Mouse (Mus musculus) adrenal gland, adult 18-20 months (tissue): ENCODE data around the gene Mroh8. TPM values are rescaled to one million over a fixed set of nuclear protein-coding genes. Genes with fewer than 3 reads are reported as not detected.
A peak's percentile ranks its signal among the peaks of the same experiment; 100 is the strongest.
"Not testable (repeated sequence)": the region's sequence is repeated elsewhere in the genome, so short reads cannot be mapped to it uniquely, and the experiment has no call there.

ENCODE experiments used
- DNase-seq, 2 experiments: peaks; one replicate each; pipeline ENCODE4 v3.0.0; 2021 to 2022; ENCODE audit warnings: low spot score in 2 of 2
- total RNA-seq, 2 experiments: library from RNA; stranded (reverse); gene quantifications; 1 replicate in 1 of 2; 2 replicates in 1 of 2; pipeline ENCODE4 v1.2.3; 2021

Mroh8 gene
- total RNA-seq, 2 experiments from 2014 or later = 0.35 to 0.76 TPM

GRCm38 (mm10) chr2:157201081-157201830, 78.1 kb downstream of the Mroh8 start:
- DNase-seq = peak; percentile 3 to 25

GRCm38 (mm10) chr2:157198405-157198804, 80.9 kb downstream of the Mroh8 start:
- not testable (repeated sequence) for DNase-seq

GRCm38 (mm10) chr2:157190651-157191050, 88.7 kb downstream of the Mroh8 start:
- DNase-seq = no peak

GRCm38 (mm10) chr2:157187223-157187622, 92.1 kb downstream of the Mroh8 start:
- no peak for DNase-seq

GRCm38 (mm10) chr2:157186504-157186903, 92.8 kb downstream of the Mroh8 start:
- no peak for DNase-seq

GRCm38 (mm10) chr2:157185022-157185660, 94.2 kb downstream of the Mroh8 start:
- no peak for DNase-seq

- DNase-seq = no peak
Measured at GRCm38 (mm10) chr2:157178167-157178566, 101.2 kb downstream of the Mroh8 start.

GRCm38 (mm10) chr2:157176248-157176647, 103.1 kb downstream of the Mroh8 start:
- DNase-seq = no peak

GRCm38 (mm10) chr2:157174416-157174815, 104.9 kb downstream of the Mroh8 start:
- no peak for DNase-seq

- DNase-seq = no peak
Measured at GRCm38 (mm10) chr2:157173555-157173954, 105.8 kb downstream of the Mroh8 start.

- no peak for DNase-seq
Measured at GRCm38 (mm10) chr2:157172984-157173383, 106.4 kb downstream of the Mroh8 start.

GRCm38 (mm10) chr2:157170626-157171025, 108.7 kb downstream of the Mroh8 start:
- DNase-seq = no peak

- DNase-seq = no peak
Measured at GRCm38 (mm10) chr2:157170166-157170565, 109.2 kb downstream of the Mroh8 start.

- DNase-seq = no peak
Measured at GRCm38 (mm10) chr2:157166371-157167080, 112.8 kb downstream of the Mroh8 start.

- not testable (repeated sequence) for DNase-seq
Measured at GRCm38 (mm10) chr2:157165312-157166224, 113.8 kb downstream of the Mroh8 start.

GRCm38 (mm10) chr2:157164101-157164500, 115.2 kb downstream of the Mroh8 start:
- DNase-seq = no peak

Other genes with a start within 250 kb of the Mroh8 start
- 10 to 100 TPM; 31.4 to 36.2 TPM for gene Soga1, start 200.3 kb downstream of the Mroh8 start, total RNA-seq
- not detected for gene Tldc2, start 192.5 kb downstream of the Mroh8 start, total RNA-seq
- 10 to 100 TPM; 19.1 to 32.1 TPM for gene Samhd1, start 144.3 kb downstream of the Mroh8 start, total RNA-seq
- 1 to 10 TPM; 2.8 to 3.7 TPM for gene Rbl1, start 75.0 kb downstream of the Mroh8 start, total RNA-seq
- gene Rpn2, start 532 bp downstream of the Mroh8 start, total RNA-seq = 100 to 1,000 TPM; 254 to 289 TPM
- not detected for gene Ghrh, start 68.0 kb upstream of the Mroh8 start, total RNA-seq
- 10 to 100 TPM; 27.6 to 28.1 TPM for gene Manbal, start 88.0 kb upstream of the Mroh8 start, total RNA-seq
- gene Src, start 138.9 kb upstream of the Mroh8 start, total RNA-seq = 10 to 100 TPM; 11.8 to 13.8 TPM